Mouse (Mus musculus) stomach, postnatal 0 days (tissue): ENCODE results near the gene Gm8439.

Source experiments
- CTCF ChIP-seq: IDR thresholded peaks from 2 replicates; pipeline ENCODE4 v1.5.1; 2016; ENCODE audit warnings: antibody characterized with exemption, low read depth, mild to moderate bottlenecking, moderate library complexity
- EP300 ChIP-seq: optimal IDR thresholded peaks from 2 replicates; pipeline ENCODE3; 2016; ENCODE audit warnings: antibody characterized with exemption

DNA sequence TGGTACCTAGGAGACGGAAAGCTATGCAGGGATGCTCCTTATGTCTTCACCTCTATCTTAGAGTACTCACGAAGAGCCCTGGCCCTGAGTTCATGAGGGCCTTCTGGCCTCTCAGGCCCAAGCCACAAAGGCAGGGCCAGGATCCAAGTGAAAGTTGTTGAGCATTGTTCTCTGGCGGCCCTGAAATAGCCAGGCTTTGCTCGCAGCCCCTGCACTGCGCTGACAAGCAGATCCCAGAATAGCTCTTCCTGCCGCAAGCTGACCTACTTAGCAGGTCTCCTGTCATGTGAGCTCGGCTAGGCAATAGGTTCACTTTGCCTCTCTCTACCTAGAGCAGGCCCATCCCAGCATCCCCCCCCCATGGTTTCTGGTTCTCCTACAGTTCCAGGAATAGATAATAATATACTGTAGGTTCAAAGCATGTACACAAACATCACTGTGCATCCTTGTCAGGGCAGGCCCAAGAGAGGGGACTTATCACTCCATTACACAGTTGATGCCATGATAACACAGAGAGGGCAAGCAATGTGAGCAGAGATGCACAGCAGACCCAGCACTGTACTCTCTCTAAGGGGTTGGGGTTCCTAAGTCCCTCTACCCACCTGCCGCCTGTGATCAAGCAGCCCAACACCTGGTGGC is 25.3 kb downstream of the Gm8439 start:
- TF ChIP-seq EP300 (no peak), CTCF (no peak)
